Mouse (Mus musculus) kidney, adult 9 months (tissue): Measurements from ENCODE around the gene Gxylt2.

Experiments used
- DNase-seq: peaks from one replicate; pipeline ENCODE4 v3.0.0; 2022

Gene Gxylt2

DNA sequence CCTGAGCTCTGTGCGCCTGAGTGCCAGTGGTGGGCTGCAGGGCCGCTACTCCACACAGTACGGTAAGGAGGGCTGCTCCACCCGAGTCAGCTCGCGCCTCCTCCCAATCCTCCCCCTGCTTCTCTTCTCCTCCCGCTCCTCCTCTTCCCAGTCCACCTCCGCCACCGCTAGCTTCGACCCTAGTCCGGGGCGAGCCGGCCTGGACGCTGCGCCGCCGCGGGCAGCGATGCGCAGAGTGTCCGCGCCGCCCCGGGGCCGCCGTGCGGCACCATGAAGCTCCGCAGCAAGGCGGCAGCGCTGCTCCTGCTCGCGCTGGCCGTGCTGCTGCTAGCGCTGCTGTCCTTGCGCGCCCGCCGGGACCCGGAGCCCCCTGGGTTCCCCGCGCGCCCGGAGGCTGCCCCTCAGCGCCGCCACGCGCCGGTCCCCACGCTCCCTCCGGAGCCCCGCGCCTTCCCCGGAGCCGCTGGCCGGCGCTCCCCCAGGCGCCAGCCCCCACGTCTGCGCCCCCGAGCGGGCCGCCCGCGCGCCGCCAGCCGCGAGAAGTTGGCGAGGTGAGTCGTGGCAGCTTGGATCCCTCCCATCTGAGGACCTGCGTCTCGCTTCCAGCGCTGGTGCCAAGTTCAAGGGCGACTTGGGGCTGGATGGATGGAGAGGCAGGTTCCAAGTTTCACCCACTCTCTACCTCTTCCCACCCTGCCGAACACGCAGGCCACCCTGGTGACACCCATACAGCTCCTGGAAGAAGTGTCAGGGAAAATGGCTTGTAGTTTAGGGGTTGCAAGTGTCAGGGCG is at the start of gene Gxylt2:
Gene Gxylt2, plus strand, starts transcription at position 161 of the 792 bp plus-strand sequence.
- no peak for DNase-seq

DNA sequence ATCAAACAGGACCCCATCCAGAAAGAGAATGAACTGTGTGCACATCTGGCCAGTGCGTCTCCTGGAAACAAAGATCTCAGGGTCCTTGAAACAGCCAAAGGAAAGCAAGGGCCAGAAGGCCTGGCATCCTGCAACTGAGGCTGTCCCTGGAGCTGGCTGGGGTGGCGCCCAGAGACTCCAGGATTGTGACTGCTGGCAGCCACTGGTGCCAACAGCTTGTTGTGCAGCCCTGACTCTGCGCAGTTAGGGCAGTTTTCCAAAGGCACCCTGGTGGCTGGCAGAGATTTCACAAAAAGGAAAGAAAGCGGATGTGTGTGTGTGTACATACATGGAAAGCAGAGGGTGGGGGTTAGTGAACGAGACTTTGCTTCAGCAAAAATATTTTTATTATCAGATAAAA is 44.1 kb upstream of the Gxylt2 start:
- no peak for DNase-seq

DNA sequence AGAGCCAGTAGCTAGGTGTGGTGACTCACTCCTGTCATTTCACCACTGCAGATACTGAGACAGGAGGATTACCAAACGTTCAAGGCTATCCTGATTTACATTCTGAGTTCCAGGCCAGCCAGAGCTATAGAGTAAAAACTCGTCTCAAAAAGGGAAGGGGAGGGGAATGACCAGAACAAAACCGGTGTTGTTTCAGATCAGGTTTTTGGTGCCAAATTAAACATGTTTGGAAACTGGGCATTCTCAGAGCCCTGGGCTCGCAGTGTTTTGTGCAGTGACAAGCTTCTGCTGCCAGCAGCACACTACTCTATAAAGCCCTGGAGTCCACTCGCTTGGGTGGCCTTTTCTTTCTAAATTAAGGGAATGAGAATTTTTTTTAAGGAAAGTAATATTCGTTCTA is 42.3 kb upstream of the Gxylt2 start:
- no peak for DNase-seq

DNA sequence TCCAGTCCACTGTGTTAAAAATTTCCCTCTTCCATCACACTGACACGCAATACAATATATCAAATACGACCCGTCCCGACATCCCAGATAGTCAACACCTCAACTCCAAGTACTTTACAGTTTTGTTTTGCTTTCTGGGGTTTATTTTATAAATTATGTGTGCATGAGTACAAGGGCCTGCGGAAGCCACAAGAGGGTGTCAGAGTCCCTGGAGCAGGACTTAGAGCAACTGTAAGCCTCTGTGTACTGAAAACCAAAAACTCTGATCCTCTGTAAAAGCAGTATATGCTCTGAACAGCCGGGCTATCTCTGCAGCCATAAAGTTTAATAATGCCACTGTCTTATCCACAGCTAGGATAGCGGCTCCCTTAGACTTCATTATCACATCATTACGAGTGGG is 36.9 kb upstream of the Gxylt2 start:
- DNase-seq, result no peak

DNA sequence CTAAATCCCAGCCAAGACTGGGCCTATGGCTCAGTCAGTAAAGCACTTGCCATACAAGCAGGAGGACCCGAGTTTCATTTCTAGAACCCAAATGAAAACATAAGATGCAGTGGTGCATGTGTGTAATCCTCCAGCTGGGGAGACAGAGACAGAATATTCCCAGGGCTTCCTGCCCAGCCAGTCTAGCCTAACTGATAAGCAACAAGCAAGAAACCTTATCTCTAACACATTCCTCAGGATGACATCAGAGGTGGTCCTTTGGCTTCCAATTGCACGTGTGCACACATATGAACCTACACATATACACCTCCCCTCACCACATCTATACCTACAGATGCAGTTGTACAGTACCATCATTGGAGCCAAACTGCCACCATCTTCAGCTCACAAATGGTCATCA is 35.7 kb upstream of the Gxylt2 start:
- DNase-seq, result no peak

DNA sequence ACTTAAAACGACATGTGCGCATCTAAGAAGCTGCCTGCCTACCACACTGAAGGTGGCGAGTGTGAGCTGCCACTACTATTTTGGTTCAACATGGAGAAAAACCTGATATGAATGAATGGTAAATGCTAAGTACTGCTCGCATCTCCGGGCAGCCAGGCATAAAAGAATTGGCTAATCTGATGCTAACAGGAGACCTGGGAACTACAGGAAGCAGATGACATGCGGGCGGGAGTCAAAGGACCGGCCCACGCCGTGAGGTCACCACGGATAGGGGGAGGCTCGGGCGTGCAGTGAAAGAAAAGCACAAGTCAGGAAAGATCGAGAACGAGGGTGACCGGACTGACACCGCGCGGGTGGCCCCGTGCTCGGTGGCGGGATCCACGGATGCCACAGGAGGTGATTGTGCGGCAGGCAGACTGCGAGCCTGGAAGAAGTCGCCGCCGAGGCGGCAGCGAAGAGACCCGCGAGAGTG is 34.1 kb upstream of the Gxylt2 start:
- peak; percentile 62 for DNase-seq

DNA sequence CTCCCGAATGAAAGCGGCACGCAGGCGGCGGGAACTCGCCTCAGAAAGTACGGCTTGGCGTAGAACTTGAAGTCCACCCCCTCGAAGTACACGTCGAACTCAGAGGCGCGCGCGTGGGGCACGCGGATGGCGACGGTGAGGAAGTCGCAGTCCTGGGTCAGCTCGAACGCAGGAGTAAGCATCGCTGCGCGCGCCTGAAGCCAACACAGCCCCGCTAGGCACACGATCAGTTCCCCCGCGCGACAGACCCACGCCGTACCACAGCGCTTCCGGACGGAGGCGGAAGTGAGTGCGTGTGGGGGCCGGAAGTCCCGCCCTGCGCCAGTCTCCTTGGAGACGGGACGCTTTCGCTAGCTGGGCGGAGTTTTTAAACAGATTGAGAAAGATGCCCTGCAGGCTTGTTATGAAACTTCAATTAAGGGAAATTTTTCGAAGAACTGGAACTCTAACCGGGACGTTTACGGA is 33.6 kb upstream of the Gxylt2 start, which contains the start of gene Shq1:
Gene Shq1, minus strand, starts transcription at position 278 of the 465 bp plus-strand sequence.
- peak; percentile 90 for DNase-seq

DNA sequence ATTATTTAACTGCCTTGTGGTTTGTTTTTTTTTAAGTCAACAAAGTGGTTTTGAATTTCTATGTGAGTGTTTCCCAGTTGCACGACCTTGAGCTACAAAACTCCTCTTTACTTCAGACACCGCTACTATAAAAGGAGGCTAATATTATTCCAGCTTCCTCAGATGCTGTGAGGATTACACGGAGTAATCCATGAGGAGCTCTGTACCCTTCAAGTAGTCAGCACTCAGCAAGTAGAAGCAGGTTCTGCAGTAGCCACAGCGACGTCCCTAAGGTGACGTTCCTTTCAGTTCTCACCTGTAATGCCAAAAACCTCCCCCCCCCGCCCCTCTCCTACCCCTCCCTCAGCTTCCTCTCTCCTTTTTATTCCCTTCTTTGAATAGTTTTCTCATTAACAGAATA is 33.1 kb upstream of the Gxylt2 start:
- no peak for DNase-seq

DNA sequence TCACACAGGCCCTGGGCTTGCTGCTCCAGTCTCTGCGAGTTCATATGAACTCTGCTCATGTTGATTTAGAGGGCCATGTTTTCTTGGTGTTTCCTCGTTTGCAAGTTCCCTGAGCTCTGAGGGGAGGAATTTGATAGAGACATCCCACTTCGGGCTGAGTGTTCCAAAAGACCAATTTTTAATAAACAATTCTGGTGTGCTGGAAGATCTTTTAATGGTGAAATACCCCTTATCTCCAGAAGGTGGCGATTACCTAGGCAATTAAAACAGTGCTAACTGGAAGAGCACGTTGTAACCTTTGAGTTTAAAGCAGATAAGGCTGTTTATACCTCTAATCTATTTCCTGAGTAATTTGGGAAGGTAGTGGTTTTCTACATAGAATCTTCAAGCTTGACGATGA is 29.6 kb upstream of the Gxylt2 start:
- peak; percentile 50 for DNase-seq

DNA sequence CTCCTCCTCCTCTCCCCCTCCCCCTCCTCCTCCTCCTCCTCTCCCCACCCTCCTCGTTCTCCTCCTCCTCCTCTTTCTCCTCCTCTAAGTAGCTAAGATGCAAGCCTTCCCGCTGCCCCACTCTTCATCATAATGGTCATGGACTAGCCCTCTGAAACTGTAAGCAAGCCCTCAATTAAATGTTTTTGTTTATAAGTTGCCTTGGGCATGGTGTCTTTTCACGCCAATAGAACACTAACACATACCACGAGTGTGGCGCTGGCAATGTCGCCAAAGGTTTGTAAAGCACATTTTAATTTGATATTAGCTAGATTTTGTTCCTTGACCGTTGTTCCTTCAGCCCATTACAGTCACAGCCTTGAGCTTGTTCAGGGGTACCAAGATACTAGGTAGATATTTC is 28.1 kb upstream of the Gxylt2 start:
- DNase-seq, result no peak

DNA sequence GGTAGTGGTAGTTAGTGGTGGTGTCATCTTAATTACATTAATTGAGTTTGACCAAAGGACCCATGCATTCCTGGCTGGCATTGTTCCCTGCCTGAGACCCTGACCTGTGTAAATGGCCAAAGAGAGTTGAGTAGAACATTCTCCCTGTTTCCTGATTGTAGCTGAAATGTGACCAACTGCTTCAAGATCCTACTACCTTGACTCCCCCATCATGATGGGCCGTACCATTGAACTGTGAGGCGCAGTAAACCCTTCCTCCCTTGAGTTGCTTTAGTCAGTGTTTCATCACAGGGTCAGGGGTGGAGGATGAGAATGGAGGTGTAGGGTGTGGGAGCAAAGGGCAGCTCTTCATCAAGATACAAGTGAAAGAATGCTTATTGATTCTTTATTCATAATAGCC is 25.9 kb upstream of the Gxylt2 start:
- no peak for DNase-seq

DNA sequence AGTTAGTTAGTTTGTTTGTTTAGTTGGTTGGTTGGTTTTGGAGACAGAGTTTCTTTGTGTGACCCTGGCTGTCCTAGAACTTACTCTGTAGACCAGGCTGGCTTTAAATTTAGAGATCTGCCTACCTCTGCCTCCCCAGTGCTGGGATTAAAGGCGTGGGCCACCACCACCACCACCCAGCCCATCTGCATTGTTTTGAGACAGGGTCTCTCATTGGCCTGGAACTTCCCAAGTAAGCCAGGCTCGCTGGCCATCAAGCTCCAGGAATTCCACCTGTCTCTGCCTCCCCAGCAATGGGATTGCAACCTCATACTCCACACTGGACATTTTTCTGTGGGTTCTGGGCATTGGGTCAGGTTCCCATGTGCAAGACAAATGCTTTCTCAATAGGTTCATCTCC is 18.2 kb upstream of the Gxylt2 start:
- no peak for DNase-seq

DNA sequence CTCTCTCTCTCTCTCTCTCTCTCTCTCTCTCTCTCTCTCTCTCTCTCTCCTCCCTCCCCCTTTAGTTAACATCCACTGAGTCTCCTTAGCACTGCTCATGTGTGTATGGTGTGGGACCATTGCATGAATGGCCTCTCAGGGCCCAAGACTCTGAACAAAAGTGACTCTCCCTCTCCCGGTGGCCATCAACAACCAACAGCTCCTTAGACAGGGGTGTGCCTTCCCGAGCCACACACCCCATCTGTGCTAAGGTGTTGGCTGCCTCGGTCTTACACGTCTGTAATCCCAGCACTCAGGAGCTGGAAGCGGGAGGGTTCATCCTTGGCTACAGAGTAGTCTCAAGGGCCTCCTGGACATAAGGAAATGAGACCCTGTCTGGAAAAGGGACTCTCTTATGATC is 4.5 kb upstream of the Gxylt2 start:
- no peak for DNase-seq

DNA sequence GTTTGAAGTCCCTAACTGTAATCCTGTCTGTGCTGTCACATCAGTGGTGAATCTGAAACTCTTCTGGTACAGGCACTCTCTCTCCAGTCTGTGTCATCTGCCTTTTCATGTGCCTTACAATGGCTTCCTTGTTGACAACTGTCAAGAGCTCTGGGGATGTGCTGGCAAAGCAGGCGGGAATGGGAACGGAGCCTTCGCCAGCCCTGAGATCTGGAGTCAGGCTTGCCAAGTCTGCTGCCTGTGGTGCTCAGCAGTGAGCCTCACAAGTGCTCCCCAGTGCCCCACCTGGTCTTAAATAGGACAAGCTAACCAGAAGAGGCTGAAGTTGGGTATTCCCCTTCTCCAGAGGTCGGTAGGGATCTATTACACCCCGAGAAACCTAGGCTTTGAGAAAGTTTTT is 3.8 kb upstream of the Gxylt2 start:
- no peak for DNase-seq

DNA sequence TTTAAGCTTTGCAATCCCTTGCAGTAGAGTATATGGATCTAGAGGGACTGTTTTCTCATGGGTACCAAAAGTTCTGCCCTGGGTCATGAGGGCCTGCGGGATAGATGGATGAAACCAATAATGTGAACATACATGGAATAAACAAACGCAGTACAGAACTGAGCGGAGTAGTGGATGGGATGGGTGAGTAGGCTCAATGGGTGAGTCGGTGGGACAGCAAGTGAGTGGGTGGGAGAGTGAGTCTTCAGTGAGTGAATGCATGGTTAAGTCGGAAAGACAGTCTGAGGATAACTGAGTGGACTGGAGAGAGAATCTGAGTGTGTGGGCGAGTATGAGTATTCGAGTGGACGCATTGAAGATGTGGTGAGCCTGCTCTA is 349 bp upstream of the Gxylt2 start:
- no peak for DNase-seq

DNA sequence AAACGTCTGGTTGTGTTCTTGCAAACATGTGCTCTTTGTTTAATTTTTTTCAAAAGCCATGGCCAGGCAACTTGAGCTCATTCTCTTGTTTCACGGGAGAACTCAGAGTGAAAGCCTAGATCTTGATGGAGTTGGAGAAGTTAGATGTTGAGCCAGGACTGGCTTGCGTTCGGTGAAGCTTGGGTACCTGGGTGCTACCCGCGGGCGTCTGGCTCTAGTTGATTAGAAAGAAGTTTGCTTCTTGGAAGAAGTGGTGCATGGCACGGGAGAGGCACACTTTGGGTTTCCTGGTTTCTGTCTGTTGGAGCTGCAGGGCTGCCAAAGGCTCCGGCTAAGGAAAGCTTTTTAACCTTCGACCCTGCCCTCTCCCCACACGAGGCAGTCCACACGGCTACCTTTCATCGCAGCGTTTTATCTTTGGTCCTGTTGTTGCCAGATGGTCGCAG is 855 bp downstream of the Gxylt2 start:
- DNase-seq, result no peak

DNA sequence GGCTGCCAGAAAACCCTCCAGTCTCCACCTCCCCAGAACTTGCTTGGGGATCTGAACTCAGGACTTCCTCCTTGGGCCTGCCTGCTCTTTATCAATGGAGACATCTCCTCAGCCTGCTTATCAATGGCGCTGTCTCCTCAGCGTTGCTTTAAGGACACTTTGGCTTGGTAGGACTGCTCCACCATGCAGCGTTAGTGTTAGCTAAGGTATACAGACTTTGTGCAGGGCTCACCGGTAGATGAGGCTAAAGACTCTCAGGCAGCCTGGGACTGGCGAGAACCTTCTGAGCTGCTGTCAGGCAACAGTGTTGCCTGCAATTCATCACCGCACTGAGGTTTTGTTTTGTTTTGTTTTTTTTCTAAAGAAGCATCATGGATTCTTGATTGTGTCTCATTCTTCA is 2.3 kb downstream of the Gxylt2 start:
- no peak for DNase-seq

DNA sequence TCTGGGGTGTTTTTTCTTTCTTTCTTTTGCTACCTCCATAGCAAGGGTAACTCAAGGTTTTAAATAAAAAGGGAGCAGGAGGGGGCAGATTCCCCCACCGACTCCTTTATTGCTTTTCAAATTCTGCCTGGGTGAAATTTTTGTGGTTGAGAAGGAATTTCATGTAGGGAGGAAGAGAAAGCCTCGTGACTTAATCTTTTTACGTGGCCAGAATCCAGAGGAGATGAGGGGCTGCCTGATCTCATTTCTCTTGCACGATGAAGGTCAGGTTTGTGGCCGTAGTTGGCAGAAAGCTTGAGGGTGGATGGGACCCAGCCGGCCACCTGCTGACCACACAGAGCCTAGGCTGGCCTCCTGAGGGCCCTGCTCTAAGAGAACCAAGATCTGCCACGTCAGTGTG is 3.0 kb downstream of the Gxylt2 start:
- no peak for DNase-seq

DNA sequence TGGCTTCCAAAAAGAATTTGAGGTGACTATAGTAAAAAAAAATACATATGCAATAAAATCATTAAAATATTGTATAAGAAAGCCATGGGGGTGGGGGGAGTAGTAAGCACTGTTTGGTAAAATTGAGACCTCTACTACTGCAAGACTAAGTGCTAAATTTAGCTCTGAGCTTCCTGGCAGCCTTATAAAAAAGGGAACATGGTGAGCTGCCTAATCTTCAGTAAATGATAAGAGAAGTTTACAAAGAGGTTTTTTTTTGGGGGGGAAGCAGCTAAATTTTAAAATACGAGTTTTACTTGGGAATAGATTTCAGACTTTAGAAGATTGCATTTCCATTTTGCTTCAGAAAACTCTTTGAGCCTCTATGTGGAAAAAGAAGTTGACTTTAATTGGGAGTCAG is 3.7 kb downstream of the Gxylt2 start:
- DNase-seq, result no peak

DNA sequence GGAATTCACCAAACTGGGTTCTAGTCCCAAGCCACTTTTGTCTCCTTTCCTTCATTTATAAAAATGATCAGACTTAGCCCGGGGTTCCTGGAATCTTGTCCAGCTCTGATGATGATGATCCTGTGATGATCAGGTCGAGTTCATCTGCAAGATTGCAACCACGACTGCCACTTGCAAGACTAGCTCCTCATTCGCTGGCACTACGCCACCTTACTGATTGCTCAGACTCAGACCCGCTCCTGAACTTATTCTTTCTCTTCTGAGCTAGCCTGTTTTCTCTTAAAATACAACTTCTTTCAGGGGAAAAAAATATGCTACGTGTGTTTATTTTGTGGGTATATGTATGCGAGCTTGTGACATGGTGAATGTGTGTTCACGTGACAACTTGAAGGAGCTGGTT is 4.5 kb downstream of the Gxylt2 start:
- no peak for DNase-seq

DNA sequence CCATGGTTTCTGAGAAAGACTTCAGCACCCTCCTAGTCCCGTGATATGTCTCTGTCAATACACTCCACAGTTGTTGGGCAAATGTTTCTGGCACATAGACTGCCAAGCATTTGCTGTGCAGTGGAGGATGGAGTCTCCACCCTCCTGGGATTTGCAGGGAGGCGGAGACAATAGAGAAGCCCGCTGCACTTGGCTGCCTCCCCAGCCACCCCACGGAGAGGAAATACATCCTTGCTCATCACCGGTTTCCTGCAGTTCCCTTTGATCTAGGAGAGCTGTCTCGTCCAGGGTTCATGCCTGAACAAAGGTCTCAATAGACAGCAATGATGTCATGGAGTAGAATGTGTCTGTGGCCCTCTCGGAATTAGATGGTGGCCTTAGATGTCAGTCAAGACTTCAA is 4.9 kb downstream of the Gxylt2 start:
- DNase-seq, result peak; percentile 89

DNA sequence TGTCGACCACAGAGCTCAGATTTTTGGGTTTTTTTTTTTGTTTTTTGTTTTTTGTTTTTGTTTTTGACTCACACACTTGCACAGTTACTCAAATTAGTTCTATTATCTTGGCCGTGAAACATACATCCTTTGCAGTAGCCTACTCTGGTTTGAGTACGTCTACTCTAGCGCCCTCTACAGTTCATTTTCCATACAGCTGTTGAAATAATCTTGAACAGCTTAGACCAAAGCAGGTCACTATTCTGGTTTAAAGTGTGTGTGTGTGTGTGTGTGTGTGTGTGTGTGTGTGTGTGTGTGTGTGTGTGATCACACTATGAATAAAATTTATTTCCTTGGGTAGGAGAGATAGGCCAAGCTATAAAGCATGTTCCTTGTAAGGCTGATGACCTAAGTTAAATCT is 5.6 kb downstream of the Gxylt2 start:
- peak; percentile 13 for DNase-seq

DNA sequence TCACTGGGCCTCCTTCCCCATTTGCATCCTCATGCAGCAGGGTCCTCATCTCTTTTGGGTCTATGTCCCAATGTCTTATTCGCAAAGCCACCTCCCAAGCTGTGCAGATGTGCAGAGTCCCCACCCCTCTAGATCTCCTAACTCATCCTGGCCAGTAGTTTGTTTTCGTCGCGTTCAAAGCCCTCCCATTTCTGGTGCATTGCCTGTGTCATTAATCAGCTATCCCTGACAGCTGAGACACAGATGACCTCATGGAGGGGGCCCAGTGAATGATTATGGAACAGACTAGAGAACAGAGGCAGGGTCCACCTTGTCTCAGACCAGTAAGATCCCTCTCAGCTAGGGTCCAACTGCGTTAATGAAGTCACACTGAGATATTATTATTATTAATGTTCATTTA is 6.3 kb downstream of the Gxylt2 start:
- no peak for DNase-seq

DNA sequence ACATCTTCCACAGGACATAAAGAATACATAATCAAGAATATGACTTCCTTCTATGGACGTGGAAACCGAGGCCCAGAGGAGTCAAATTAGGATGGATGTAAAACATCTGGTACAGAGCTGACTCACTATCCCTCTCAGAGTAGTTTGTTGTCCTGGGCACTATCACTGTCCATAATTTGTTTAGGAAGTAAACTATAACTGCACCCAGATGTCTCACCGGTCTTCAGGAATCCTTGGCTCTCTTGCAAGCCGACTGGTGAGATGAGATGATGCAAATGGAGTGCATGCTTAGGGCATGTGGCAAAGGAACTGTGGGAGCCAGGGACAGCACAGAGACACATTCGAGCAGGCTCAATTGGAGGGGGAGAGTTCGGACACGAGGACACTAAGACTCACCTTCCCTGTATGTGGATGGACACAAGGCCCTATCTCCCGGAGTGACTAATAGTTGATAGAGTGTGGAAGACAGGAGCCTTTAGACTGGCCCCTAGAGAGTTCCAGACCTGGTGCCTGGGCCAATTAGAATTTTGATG is 10.8 kb downstream of the Gxylt2 start:
- no peak for DNase-seq

DNA sequence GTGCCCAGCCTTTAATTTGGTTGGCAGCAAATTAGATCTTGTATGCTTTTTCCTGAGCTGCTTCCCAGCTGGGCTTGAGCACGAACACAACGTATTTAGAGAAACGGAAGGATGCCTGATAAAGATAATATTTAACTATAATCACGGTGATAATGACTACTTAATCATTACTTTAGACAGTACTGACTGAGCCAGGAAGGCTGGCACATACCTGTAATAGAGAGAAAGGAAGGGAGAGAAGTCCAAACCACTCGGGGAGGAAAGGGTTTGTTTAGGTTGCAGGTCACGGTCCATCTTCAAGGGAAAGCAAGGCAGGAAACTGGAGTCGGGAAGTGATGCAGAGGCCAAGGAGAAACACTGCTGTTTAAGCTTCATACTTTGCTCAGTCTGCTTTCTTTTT is 11.6 kb downstream of the Gxylt2 start:
- DNase-seq, result no peak
